Mouse (Mus musculus) CD8-positive naive resting alpha-beta T cell, adult 2 months (primary cell): ENCODE results near the gene Unc13d.
"Not testable (repeated sequence)": the region's sequence is repeated elsewhere in the genome, so short reads cannot be mapped to it uniquely, and the experiment has no call there.

Source experiments
- DNase-seq, 2 experiments: peaks; one replicate each; pipeline ENCODE4 v3.0.0; 2022; ENCODE audit warnings: low read depth in 2 of 2, low spot score in 2 of 2

The Unc13d gene

DNA sequence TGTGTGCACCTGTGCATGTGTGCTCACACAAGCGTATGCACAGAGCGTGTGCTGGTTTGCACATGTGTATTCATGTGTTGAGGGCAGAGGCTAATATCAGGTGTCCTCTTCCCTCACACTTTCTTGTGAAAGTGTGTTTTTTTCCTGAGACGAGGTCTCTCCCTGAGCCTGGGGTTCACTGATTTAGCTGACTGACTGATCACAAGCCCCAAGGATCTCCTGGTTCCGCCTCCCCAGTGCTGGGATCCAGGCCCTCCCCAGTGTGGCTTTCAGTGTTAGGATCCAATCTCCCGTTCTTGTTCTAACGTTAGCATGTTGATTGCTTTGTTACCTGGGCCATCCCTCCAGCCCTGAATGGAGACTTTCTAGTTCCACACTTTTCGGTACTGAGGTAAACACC is 23.1 kb upstream of the Unc13d start:
- DNase-seq, result no peak

DNA sequence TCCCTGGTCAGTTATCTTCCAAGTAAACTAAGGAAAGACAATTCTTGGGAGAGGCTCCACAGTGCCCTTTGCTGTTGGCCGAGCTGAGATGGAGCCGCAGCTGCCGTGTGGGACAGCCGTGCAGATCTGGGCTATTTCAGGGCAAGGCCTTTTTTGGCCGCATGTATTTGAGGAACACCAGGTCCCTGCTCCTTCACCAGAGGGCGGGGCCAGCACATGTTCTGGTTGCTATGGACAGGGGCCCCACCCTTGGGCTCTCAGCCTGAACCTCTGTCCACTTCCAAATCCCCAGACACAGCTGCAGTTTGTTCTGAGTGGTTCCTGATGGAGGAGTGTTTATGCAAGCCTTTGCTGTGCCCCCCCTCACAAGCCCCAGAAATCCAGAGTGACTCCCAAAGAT is 22.6 kb upstream of the Unc13d start:
- DNase-seq, result no peak

DNA sequence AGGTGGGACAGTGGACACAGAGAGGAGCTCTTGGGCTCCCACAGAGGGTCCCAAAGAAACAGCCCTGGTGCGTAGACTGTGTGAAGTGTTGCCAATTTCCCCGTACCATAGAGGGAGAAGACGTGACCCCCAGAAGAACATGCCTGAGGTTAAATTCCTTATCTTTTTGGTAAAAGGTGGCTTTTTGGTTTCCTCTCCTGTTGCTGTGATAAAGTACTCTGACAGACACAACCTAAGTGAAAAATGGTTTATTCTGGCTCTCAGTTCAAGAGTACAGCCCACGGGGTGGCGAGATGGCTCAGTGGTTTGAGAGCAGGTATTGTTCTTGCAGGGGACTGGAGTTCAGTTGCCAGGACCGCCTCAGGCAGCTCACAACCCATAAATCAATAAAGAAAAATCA is 21.7 kb upstream of the Unc13d start:
- DNase-seq, result no peak

DNA sequence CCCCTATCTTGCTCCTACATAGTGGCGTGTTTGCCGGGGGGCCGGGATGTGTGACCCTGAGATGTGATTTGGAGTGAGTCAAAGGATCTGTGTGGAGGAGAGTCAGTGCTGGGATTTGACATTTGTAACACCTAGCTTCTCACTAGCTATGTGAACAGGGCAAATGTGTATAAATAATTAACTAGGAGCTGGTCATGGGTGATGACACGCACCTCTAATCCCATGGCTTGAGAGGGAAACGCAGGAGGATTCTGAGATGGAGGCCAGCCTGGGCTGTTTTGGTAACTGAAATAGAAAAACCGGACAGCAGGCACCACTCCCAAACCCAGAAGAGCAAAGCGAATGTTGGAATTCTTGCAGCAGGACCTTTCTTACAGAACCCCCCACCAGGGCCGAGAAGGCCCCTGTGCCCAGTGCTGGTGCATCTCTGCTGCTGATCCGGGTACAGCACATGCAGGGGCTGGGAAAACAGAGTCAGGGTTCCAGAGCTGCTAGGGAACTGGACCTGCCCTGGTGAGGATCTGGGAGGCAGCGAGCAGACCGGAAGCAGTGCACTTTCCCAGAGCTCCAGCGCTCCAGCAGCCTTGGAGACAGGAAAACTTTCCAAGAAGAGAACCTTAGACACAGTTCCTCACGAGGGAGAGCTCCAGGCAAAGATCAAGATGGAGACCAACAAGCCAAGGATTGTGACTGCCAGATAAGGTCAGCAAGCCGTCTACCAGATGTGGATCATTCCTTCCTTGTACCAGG is 21.1 kb upstream of the Unc13d start:
- DNase-seq, result no peak

DNA sequence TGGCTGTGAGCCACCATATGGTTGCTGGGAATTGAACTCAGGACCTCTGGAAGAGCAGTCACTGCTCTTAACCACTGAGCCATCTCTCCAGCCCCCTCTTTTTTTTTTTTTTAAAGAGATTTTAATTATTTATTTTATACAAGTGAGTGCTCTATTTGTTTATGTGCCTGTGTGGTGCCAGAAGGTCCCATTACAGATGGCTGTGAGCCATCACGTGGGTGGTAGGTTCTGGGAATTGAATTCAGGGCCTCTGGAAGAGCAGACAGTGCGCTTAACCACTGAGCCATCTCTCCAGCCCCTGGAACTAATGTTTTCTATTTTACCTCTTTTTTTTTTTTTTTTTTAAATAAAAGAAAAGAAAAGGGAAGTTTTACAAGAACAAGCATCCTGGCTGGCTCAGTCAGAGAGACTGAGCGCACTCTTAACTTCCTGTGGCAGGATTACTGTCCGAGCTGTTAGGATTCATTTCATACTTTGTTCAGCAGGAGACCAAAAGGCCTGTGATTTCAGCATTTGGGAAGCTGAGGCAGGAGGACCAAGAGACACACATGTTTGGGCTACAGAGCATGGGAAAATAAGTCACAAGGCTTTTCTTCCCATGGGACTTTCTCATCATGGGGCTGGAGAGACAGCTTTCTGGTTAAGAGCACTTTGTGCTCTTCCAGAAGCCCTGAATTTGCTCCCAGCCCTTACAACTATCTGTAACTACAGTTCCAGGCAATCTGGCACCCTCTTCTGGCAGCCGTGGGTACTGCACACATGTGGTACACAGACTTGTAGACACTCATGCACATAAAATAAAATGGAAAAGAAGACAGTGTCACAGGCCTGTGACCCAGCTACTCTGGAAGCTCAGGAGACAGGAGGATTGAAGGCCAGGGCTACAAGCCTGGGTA is 18.7 kb upstream of the Unc13d start:
- peak; percentile 36 to 53 for DNase-seq

DNA sequence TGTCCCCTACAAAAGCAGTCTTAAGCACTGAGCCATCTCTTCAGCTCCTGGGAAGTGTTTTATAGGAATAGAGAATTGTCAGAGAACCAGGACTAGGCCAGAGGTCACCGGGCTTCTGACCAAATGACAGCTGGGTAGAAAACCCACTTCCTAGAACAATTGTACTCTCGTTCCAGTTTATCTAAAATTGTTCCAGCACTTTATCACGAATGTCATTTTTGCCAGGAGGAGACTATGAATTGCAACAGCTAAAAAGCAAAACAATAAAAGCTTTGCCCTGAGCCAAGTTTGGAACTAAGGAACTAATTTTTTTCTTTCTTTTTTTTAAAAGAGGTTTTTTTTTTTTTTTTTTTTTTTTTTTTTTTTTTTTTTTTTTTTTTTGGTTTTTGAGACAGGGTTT is 17.8 kb upstream of the Unc13d start:
- no peak for DNase-seq

GRCm38 (mm10) chr11:116093771-116094565 is 16.2 kb upstream of the Unc13d start:
- DNase-seq, result no peak

- DNase-seq, result not testable (repeated sequence)
Measured at GRCm38 (mm10) chr11:116092959-116093358, 15.2 kb upstream of the Unc13d start.

DNA sequence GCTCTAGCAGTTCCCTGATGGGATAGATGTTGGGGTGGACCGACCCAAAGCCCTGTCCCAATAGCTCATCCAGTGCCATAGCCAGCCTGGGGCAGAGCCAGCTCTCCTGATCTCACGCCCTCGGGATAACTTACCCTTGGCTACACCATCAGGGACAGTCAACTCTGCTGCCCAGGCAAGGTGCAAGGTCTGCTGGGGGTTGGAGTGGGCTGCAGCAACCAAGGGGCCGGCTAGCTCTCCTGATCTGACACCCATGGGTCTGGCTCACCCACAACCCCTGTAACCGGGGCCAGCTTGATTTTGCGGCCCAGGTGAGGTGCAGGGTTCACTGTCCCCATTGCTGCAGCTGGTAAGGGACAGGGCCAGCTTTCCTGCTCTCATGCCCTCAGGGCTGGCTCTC is 13.8 kb upstream of the Unc13d start:
- DNase-seq, result no peak

DNA sequence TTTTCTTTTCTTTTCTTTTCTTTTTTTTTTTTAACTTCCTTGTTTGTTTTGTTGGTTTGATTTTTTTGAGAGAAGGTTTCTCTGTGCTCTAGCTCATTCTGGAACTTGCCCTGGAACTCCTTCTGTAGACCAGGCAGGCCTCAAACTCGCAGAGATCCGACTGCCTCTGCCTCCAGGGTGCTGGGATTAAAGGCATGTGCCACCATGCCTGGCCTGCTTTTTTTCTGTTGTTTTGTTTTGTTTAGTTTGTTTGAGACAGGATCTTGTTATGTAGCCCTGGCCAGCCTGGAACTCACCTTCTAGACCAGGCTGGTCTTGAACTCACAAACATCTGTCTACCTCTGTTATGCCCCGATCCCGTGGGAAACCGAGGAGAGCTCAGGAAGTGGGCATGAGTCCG is 11.8 kb upstream of the Unc13d start:
- no peak for DNase-seq

GRCm38 (mm10) chr11:116088741-116089394 is 11.1 kb upstream of the Unc13d start:
- DNase-seq, result no peak

- DNase-seq, result no peak
Measured at GRCm38 (mm10) chr11:116088188-116088587, 10.4 kb upstream of the Unc13d start.

DNA sequence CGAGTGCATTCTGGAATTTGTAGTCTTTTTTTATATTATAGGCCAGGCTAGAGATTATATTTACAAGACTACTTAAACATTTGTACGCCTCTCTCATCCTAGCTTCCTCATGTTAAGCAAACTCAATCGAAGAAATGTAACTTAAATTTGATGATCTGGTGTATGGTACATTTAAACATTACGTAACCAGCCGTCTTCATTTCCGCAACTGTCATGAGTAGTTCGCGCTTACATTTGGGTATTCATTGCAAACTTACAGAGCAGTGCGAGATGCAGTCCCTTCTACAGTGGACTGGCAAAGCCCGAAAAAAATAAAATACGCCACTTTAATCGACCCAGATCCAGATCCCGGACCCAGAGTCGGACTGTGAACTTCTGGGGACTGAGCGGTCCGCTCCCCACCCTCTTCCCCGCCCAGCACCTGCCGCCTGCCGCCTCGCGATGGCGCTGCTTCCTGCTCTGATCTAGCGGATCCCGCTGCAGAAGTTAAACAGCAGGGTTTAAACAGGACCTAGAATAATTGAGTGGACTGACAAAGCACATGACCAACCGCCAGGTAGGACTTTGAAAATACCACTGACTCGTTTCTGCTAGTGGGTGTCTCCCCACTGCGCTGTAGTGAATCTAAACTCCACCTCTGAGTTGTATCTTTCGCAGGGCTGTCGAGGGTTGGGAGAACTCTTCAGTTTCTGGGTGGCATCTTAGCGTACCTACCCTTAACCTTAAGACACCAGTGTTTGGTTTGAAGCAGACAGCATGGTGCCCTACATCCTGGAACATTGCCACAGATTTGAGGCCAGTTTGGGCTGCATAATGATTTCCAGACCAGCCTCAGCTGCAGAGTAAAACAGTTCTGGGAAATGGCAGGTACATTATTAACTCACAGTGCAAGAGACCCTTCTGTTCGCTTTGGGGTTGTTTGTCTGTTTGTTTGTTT is 9.7 kb upstream of the Unc13d start:
- DNase-seq, result peak; percentile 77 to 88

- peak; percentile 95 to 97 for DNase-seq
Measured at GRCm38 (mm10) chr11:116086258-116087193, 8.8 kb upstream of the Unc13d start, which contains the start of gene Wbp2. TSS of gene Wbp2 (minus strand) at chr11:116086995.

DNA sequence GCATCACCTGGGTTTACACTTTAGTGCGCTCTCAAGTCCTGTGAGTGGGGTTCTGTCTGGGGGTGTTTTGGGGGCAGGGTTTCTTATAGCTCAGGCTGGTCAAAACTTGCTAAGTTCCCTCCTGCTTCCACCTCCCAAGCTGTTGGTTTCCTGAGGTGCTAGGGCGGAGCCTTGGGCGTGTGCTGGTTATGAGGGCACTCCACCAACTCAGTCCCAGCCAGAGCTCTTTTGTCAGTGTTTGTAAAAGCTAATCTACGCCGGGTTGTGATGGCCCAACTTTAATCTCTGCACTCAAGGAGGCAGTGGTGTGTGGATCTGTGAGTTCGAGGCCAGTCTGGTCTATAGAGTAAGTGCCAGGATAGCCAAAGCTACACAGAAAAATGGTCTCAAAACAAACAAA is 6.4 kb upstream of the Unc13d start:
- DNase-seq, result no peak

GRCm38 (mm10) chr11:116083096-116083672 is 5.4 kb upstream of the Unc13d start:
- DNase-seq, result no peak

- peak; percentile 65 to 80 for DNase-seq
Measured at GRCm38 (mm10) chr11:116081081-116081480, 3.3 kb upstream of the Unc13d start.

- no peak for DNase-seq
Measured at GRCm38 (mm10) chr11:116079511-116079910, 1.8 kb upstream of the Unc13d start.
